ENCODE assay signal across 8 mouse cellular contexts in genomic region chr12:16717653-16718052, GRCm38 (mm10).
A peak's percentile ranks its signal among the peaks of the same experiment; 100 is the strongest.
DNase-seq lines count a peak whose midpoint lies in the region; ATAC-seq and TF ChIP-seq lines count a peak whose summit lies in the region.
"Had no signal": no experiment of that assay in that cellular context is flagged by ENCODE, and none has a peak within 500 bp of the region (broad histone marks: within the 10 kb centered on the region; RNA-seq: fewer than 3 reads in every experiment).

No protein-coding gene starts in this region.

- TF ChIP-seq EP300 in stomach, postnatal 0 days (optimal IDR thresholded peaks at IDR 0.05): no peak

- no peak overlapping the region for H3K27ac ChIP-seq in liver, adult 2 months (replicated peaks; ENCODE audit: insufficient read depth, low read depth, low read length)
- H3K27ac ChIP-seq in liver, embryonic 12.5 days: no peak overlapping the region
- no peak overlapping the region for H3K27ac ChIP-seq in stomach, postnatal 0 days (replicated peaks)
- H3K27ac ChIP-seq: heart, embryonic 13.5 days had no signal

- WGBS in liver, adult 2 months: 39% methylated on average over 1 of the region's 1 CpGs
- WGBS in liver, embryonic 12.5 days (ENCODE audit: insufficient replicate concordance): 50% methylated on average over 1 of the region's 1 CpGs
- WGBS in stomach, postnatal 0 days: 72% methylated on average over 1 of the region's 1 CpGs

- peak; percentile 97 for TF ChIP-seq CTCF in liver, adult 2 months (IDR thresholded peaks at IDR 0.05; ENCODE audit: low read depth, low read length)
- peak; percentile 89 for TF ChIP-seq CTCF in stomach, postnatal 0 days (IDR thresholded peaks at IDR 0.05; ENCODE audit: low read depth)

- no peak overlapping the region for H3K9ac ChIP-seq in liver, adult 2 months (ENCODE audit: low read depth, low read length)
- H3K9ac ChIP-seq in liver, embryonic 12.5 days: no peak overlapping the region
- H3K9ac ChIP-seq in stomach, postnatal 0 days (ENCODE audit: low read length): no peak overlapping the region
- H3K9ac ChIP-seq: heart, embryonic 13.5 days had no signal

- ATAC-seq in liver, embryonic 12.5 days: no peak
- ATAC-seq in stomach, postnatal 0 days (ENCODE audit: low FRiP score, low TSS enrichment): no peak

- H3K4me2 ChIP-seq in liver, embryonic 12.5 days: no peak overlapping the region
- H3K4me2 ChIP-seq in stomach, postnatal 0 days (replicated peaks; ENCODE audit: low read depth): no peak overlapping the region
- H3K4me2 ChIP-seq: heart, embryonic 13.5 days had no signal

- H3K4me3 ChIP-seq in liver, adult 2 months (ENCODE audit: insufficient read depth, low read depth, low read length): no peak overlapping the region
- H3K4me3 ChIP-seq in liver, embryonic 12.5 days: no peak overlapping the region
- no peak overlapping the region for H3K4me3 ChIP-seq in stomach, postnatal 0 days (ENCODE audit: low read depth, low read length)
- H3K4me3 ChIP-seq: heart, embryonic 13.5 days had no signal

- no peaks in the 10 kb centered on the region for H3K9me3 ChIP-seq in liver, embryonic 12.5 days (replicated peaks)
- no peaks in the 10 kb centered on the region for H3K9me3 ChIP-seq in stomach, postnatal 0 days (ENCODE audit: control insufficient read depth, low read length)
- H3K9me3 ChIP-seq: heart, embryonic 13.5 days had no signal

- no peaks in the 10 kb centered on the region for H3K36me3 ChIP-seq in liver, adult 2 months (ENCODE audit: control insufficient read depth, insufficient read depth, low read length)
- no peaks in the 10 kb centered on the region for H3K36me3 ChIP-seq in liver, embryonic 12.5 days
- H3K36me3 ChIP-seq in stomach, postnatal 0 days (ENCODE audit: control insufficient read depth, insufficient read depth, low read length): no peaks in the 10 kb centered on the region
- H3K36me3 ChIP-seq: heart, embryonic 13.5 days had no signal

- no peaks in the 10 kb centered on the region for H3K79me2 ChIP-seq in liver, adult 2 months (ENCODE audit: control insufficient read depth, insufficient read depth, low read length)

- no peaks in the 10 kb centered on the region for H3K27me3 ChIP-seq in liver, adult 2 months (ENCODE audit: control insufficient read depth, insufficient read depth, low read length)
- H3K27me3 ChIP-seq in liver, embryonic 12.5 days (replicated peaks): no peaks in the 10 kb centered on the region
- no peaks in the 10 kb centered on the region for H3K27me3 ChIP-seq in stomach, postnatal 0 days (ENCODE audit: control insufficient read depth, insufficient read depth, low read length)
- H3K27me3 ChIP-seq: heart, embryonic 13.5 days had no signal

- TF ChIP-seq POLR2A in liver, adult 2 months (IDR thresholded peaks at IDR 0.05; ENCODE audit: extremely low read depth, insufficient read depth, low read length): no peak

- peak; percentile 8 for DNase-seq in liver, adult 2 months (ENCODE audit: extremely low read depth, low read depth, low spot score)
- peak; percentile 45 for DNase-seq in Muller cell, postnatal 12 days (ENCODE audit: inconsistent ontology term)
- DNase-seq in c-Kit-positive CD71-negative TER-119-negative erythroid progenitor cells, embryonic 14.5 days (ENCODE audit: low read depth): peak; percentile 24
- peak; percentile 17 to 24 for DNase-seq in frontal cortex, postnatal 36 days (ENCODE audit: low spot score in 2 of 2)
- peak; percentile 11 to 24 for DNase-seq in lung, adult 18-20 months
- peak; percentile 52 for DNase-seq in stomach, postnatal 0 days (ENCODE audit: low spot score)

- no peaks in the 10 kb centered on the region for H3K4me1 ChIP-seq in liver, adult 2 months (ENCODE audit: control insufficient read depth, insufficient read depth, low read length)
- no peaks in the 10 kb centered on the region for H3K4me1 ChIP-seq in liver, embryonic 12.5 days
- H3K4me1 ChIP-seq in stomach, postnatal 0 days (replicated peaks; ENCODE audit: control insufficient read depth, insufficient read depth): no peaks in the 10 kb centered on the region
